Mouse (Mus musculus) lung, postnatal 0 days (tissue): Measurements from ENCODE around the gene Cmah.

Source experiments
- CTCF ChIP-seq: IDR thresholded peaks from 2 replicates; pipeline ENCODE4 v1.5.1; 2016; ENCODE audit warnings: antibody characterized with exemption, mild to moderate bottlenecking
- EP300 ChIP-seq: IDR thresholded peaks from 2 replicates; pipeline ENCODE4 v1.6.1; 2016; ENCODE audit warnings: antibody characterized with exemption, mild to moderate bottlenecking, control low read depth

DNA sequence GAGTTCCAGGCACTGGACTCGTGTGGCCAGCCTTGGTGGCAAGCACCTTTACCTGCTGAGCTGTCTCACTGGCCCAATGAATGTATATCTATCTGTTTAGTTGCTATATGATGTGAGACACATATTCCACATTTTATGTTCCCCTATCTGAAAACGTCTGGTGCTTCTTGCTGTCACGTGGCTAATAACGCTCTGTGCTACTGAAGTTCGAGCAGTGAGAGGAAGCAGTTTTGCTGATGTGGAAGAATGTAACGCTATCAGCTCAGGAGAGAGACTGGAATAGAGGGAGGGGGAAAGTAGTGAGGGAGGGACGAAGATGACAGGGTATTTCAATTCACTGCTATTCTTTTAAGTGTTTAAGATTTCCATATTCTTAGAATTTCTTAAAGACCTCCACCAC lies 136.6 kb downstream of the Cmah start:
- no peak for TF ChIP-seq CTCF
- no peak for TF ChIP-seq EP300
